Mouse (Mus musculus) megakaryocyte progenitor cell, adult 5-6 weeks (primary cell): ENCODE results near the gene Emilin3. TPM values are rescaled to one million over a fixed set of nuclear protein-coding genes. Genes with fewer than 3 reads are reported as not detected.
A peak's percentile ranks its signal among the peaks of the same experiment; 100 is the strongest.

ENCODE experiments used
- ATAC-seq: replicated peaks from 2 replicates; pipeline ENCODE4 v1.8.0; 2016; ENCODE audit warnings: mild to moderate bottlenecking, moderate TSS enrichment, inconsistent platforms; ENCODE audit not compliant: poor library complexity
- total RNA-seq, 2 experiments: library from RNA; stranded (forward) in 1 of 2; stranded (reverse) in 1 of 2; fragments of 157-497, 149-512 nt in 1 of 2; fragments of 200-1000 nt in 1 of 2; gene quantifications; 2 replicates each; pipeline versions ENCODE4 v1.2.3 to v1.2.4; 2015 to 2017

Gene Emilin3
- total RNA-seq, 2 experiments from 2014 or later: not detected

DNA sequence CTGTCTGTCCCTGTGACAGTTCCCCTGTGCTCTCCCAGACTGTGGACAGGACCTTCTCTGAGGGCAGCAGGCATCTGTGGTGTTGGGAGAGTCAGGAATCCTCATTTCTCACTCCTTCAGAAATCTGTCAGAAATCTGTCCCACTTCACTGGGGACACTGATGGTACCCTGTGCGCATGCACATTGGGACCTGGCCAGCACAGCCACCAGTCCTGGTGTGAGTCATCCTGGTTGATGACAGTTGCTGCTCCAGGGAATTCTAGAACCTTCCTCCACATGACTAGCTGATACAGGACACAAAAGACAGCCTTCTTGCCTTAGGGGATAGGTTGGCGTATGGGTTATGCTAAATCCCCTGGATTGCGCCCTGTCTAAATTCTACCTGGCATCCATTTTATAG is 5.2 kb upstream of the Emilin3 start:
- ATAC-seq: no peak

DNA sequence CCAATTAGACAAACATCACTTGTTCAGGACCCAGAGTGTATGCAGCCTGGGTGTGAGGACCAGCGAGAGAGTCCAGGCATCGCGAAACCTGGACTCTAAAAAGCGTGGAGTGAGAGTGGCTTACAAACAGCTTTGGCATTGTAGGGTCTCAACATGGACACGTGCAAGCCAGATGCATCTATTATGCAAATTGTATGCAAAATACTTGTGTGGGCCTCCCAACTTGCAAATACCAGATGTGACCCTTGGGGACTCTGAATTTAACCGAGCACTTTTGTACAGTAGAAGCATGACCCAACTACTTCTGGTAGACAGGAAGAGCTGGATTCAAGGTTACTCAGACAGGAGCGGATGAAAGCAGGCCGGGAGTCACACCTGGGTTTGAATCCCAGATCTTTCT is 4.6 kb upstream of the Emilin3 start:
- no peak for ATAC-seq

DNA sequence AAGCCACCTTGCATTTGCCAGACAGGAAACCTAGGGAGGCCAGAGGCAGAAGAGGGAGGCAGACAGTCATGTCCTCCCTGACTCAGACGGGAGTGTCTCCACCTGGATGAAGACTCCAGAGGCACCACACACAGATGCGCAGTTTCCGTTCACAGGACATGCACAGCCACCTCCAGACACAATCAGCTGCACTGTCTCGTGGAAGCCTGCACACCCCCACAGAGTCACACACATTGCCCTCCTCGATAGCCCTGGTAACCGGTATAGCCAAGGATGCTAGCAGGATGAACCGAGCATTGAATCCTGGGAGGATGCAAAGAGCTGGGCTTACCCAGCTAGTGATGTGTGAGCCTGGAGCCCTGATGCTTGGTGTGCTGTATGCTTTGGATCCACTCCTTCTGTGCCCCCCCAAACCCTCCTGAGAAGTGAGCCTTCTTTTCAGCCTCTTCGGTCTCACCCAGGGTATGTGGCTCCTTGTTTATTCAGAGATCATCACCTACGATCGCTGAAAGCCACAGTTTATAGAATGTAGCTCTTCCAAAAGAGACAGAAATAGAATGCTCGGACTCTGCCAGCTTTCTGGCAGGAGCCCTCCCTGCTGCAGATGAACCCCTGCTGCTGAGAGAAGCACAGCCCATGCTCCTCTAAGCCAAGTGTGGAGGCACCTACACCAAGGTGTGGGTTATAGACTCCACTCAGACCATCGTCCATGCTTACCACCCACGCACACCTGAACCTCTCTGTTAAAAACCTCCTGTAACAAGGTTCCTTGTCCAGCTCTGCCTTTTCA is 3.9 kb upstream of the Emilin3 start:
- no peak for ATAC-seq

DNA sequence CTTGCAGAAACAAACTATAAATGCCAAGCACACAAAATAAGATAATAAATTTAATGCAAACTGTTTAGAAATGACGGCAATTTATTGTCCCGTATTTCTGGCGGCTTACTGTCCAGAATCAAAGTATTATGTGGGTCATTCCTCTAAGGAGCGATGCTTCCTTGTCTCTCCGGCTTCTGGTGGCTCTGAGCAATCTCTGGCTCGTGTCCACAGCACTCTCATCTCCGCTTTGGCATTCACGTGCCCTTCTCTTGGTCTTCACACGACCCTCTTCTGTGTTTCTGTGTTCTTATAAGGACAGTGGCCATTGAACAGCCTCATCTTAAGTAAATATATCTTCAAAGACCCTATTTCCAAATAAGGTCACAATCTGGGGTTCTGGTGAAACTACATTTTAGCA is 2.5 kb upstream of the Emilin3 start:
- ATAC-seq: no peak

DNA sequence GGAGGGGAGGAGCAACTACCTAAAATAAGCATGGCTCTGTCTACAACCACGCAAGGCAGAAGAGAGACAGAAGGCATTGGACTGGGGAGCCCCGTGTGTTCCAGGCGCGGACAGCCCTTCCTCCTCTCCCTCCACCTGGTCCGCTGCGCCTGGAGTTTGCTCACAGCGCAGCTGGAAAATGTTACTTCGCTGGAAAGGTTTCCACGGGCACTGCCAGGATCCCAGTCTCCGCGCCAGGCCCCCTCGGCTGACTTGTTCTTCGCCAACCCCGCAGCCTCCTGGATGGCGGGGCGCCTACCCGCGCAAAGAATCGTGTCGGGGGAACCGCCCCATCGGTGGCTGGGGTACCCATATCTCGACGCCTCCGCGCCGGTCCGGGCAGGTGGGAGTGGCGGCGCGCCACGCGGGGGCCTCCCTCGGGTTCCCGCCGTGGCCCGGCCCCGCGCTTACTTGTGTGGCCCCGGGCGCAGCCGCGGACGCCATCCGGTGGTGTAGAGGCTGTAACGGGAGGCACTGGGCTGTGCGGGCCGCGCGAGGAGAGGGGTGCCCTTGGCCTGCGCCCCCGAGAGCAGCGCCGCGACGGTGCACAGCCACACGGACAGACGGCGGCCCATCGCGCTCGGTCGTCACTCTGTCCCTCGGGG is 448 bp downstream of the Emilin3 start:
- 0 out of 2 replicates have a peak, but pooled peaks have one; percentile 19 for ATAC-seq

DNA sequence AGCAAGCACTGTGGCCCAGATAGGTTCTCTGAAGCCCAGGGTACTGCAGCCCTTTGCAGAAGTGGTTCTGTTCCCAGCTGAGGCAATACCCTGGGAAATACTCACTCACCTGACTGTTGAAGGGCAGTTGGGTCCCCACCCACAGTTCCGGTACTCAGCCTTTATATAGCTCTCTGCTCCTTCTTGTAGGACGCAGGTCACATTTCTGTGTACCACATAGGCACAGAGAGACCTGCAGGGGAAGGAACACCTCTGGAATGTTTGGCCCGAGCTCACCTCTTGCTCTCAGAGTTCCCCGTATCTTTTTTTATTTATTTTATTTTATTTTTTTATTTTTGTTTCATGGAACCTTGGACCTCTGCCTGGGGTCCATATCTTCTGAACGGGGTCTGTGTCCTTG is 1.5 kb downstream of the Emilin3 start:
- no peak for ATAC-seq

DNA sequence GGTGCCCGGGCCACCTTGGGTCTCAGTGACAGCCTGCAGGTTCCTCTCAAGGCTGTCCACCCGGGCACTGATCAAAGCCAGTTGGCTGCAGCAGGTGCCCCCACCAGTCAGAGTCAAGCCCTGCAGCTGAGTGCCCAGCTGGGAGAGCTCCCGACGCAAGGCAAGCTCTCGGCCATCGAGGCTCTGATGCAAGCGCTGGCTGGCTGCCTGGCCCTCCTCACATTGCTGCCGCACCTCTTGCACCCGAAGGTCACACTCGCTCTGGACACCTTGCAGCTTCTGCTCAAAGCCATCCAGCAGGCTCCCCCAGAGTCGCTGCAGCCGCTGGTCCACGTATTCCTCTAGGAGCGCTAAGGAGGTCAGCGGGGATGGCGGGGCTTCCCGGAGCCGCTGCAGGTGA is 3.5 kb downstream of the Emilin3 start:
- ATAC-seq: no peak

DNA sequence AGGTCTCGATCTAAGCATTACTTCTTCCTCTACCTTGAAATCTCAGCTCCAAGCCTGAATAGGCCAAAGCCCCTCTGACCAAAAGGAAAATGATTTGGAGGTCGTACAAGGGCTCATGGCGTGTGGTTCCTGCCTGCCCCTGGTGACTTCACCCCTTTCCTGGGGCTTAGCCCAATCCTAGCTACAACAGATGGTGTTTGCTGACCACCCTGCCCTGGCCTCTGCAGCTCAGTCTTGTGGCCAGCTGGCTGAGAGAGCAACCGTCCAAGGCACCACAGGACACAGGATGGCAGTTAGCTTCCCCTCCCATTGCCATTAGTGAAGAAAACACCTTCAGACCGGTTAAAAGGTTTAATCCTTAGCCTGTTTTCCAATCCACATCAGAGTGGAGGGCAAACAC is 6.0 kb downstream of the Emilin3 start:
- ATAC-seq: no peak

DNA sequence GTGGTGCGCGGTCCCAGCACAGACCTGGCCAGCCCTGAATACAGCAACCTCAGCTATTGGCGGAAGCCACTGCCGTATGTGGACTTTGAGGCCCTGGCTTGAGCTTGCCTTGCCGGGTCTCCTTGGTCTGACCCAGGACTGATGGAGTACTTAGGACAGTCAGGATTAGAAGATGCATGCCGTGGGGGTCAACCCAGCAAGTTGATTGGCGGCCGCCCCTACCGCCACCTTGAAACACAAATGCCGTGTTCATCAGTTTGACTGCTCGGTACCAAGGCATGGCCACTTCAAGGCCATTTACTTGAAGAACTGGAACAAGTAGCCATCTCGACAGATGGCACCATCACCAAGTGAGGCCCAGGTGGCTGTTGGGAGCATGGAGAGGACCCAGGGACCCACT is 6.8 kb downstream of the Emilin3 start:
- ATAC-seq: no peak

DNA sequence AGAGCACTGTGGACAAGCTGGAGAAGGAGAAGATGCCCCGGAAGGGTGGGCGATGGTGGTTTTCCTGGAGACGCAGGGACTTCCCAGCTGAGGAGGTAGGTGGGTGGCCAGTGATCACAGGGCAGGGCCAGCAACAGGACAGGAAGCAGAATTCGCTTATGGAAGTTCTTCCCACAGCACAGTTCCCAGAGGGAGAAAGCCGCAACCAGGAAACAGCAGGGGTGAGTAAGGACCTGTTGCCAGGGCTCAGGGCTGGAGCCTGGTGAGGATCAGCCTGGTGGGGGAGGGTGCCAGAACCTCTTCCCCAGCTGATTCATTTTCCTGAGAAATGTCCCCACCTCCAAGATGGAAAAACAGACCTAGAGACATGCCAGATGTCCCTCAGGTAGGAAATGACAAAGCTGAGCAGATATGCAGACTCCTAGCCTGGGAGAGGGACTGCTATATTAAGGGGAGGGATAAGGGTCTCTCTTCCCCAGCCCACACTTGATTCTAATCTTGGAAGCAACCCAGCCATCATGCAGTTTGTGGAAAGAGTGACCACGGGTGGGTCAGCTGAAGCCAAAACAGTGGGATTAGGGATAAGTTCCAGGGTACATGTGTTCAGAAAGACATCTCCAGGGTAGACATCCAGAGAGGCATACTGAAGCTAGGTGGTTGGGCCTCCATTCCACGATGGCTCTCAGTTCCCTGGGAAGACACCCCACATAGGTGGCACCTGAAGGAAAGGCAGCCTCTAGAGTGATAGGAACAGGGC is 10.3 kb downstream of the Emilin3 start:
- ATAC-seq: no peak

DNA sequence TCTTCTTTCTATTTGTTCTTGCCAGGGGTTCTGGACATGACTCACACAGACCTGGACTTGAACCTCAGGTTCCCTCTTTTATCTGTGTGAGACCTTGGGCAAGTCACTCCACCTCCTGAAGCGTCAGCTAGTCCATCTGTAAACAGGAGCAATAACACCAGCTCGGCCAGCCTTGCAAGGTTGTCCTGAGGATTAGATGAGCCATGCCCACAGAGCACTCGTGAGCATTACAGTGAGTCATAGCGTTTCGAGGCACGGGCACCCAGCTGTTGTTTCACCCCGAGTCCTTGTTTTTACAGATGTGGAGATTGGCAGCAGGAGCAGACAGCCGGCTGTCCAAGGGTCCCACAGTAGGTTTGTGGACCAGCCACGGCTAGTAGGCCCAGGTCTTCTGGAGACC is 20.4 kb downstream of the Emilin3 start:
- ATAC-seq: no peak

DNA sequence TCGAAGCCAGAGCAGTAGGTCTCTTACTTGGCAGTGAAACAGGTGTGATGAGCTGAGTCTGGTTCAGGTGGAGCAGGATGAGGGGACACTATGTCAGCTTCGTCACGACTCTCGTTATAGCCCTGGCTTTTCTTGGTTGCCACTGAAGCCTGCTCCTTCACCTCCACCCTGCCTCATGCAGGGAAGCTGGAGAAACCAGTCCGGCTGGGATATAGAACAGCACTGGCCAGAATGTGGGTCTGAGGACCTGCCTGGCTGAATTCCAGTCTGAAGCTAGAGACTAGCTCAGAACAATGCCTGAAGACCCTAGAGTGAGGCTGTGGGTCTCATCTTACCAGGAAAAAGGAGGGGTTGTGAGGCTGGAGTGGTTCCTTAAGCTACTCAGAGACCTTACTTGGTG is 21.1 kb downstream of the Emilin3 start:
- no peak for ATAC-seq

DNA sequence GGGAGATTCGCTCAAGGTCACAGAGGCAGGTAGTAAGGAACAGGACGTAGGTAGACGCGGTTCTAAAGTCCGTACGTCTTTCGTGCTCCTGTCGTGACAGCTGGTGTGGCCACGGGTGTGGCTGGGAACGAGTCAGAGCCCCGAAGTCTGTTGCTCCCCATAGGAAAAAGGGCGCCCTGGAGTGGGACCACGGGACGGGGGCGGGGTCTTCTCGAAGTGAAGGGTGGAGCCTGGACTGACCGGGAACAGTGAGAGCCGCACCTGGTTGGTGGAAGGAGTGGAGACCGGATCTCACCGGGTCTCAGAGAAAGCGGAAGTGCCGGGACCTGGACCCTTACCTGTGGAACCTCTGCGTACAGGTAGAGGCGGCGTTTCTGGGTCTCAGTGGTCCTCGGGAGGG is 24.3 kb downstream of the Emilin3 start:
- ATAC-seq: peak; percentile 47

DNA sequence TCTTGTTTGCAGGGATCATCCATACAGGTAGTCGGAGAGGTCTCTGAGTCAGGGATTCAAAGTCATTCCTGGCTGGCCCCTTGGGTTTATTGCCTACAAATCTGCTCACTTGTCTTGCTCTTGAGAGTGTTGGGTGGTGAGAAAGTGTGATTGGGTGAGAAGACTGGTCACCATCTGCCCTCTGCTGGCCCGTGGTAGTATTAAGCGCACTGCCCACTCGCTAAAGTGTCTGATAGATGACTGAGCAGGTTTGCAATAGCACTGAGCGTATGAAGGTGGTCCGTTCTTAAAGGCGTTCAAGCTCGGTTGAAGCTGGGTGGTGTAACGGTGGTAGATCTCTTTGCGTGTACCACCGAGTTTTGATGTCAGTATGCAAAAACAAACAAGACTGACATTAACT is 24.8 kb downstream of the Emilin3 start:
- peak; percentile 93 for ATAC-seq

DNA sequence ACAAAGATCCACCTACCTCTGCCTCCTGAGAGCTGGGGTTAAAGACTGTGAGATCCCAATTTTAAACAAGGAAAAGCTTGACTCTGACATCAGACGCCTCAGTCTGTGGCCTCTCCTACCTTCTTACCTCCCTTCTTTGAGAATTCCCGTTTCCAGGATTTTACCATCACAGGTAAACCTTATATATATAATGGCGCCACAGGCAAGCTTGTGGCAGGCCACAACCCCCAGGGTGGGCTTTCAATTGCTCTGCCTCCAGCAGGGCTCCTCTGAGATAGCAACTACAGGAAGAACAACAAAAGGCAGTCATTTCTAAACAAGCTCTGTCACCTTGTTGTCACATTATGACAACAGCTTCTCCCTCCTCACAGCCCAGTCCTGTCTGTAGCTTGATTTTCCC is 25.9 kb downstream of the Emilin3 start:
- ATAC-seq: no peak

DNA sequence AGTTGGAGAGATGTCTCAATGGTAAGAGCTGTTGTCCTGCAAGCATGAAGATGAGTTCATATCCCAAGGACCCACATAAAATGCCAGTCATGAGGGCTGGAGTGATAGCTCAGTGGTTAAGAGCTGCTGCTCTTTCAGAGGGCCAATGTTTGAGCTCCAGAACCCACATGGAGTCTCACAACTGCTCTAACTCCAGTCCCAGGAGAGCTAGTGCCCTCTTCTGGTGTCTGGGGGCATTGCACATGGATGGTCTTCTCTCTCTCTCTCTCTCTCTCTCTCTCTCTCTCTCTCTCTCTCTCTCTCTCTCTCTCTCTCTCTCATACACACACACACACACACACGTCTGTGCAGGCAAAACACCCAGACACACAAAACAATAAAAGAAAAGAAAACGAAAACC is 27.3 kb downstream of the Emilin3 start:
- ATAC-seq: peak; percentile 64

DNA sequence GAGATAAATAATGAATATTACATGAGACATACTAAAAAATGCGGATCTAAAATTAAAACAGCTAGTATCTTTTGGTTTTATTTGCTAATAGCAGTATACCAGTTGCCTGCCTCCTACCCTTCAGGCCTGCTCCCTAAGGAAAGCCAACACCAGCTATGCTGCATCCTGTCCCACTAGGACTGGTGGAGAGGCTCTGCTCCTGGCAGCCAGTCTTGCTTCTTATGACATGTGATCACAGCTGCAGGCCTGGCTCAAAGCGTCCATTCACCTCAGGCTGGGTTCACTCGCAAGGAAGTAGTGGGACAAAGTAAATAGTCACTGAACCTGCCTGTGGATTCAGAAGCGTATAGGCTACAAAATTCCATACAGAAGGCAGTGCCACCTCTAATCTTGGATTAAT is 28.2 kb downstream of the Emilin3 start:
- ATAC-seq: no peak

DNA sequence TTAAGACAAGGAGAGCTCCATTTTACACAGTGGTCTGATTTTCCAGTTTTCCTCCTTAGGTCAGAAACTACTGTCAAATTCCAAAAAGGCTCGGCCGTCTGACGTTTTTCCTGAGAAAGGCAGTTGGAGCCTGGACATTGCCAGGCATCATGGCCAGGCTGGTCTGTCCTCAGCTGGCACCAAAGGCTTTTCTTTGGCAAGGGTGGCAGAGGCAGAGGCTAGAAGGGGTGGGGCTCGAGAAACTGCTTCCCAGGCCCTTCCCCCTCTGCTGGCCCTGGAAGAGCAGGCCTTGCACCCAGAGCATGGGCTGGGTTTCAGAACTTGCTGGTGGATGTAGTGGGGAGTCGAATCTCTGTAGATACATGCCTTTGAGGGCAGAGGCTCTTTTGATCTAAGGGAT is 29.7 kb downstream of the Emilin3 start:
- no peak for ATAC-seq

DNA sequence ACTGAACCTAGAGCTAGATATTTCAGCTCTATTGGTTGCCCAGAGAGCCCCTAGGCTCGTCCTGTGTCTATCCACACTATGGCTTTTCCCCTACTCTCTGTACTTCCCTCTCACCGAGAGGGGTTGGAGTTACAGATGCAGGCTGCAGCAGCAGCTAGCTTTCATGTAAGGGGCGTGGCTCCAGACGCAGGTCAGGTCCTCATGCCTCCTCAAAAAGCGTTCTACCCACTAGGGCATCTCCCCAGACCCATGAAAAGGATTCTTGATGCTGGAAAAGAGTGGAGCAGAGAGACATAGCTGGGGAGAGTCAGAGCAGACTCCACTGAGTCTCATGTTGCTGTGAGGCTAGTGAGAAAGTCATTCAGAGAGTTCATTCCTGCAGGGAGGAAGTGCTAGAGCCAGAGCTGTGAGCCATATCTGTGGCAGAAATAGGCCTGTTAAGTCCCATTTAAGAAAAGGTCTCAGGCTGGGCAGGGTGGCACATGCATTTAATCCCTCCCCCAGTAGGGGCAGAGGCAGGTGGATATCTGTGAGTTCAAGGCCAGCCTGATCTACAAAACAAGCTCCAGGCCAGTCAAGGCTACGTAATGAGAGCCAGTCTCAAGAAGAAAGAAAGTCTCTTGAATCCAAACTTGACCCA is 30.5 kb downstream of the Emilin3 start:
- 0 out of 2 replicates have a peak, but pooled peaks have one; percentile 30 for ATAC-seq

DNA sequence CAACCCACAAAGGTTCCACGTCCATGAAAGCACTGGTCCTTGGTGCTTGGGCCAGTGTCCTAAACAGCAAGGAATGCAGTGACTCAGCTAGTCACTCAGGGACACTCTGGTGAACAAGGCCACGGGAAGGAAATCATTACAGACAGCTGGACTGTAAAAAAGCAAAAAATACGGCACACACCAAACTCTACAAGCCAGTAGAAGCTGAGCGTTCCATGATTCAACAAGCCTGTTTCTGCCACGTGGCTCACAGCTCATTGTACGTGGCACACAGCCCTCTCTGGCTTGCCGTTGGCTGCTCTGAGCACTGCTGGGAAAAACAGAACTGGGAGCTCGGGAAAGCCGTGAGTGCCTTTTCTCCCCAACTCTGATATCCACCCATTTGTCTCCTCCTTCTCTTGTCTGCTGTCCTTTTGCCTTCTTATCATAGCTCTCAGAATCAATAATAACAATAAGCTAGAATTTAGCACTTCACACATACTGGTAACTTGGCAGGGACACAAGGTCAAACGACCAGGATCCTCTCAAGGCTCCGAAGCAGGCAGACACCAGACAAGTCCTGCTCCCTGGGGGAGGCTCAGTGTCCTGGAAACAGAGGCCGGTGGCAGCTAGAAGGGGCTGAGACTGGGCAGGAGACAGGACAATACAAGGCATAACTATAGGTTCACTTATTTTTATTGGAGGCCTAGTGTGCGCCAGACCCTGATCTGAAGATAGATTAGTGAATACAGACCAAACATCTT is 31.5 kb downstream of the Emilin3 start, which contains the start of gene Lpin3:
Lpin3 (plus strand) TSS at position 218 of the 743 bp plus-strand sequence.
- ATAC-seq: no peak

DNA sequence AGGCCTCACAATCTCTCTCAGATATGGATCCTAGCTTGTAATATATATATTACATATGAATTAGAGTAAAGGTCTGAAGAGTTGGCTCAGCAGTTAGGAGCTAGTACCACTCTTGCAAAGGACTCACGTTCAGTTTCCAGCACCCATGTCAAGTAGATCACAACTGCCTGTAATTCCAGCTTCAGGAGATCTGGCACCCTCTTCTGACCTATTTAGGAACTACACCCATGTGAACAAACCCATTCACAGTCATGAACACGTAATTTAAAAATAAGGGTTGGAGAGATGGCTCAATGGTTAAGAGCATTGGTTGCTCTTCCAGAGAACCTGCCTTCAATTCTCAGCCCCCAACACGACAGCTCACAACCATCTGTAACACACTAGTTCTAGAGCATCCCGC is 36.0 kb downstream of the Emilin3 start:
- no peak for ATAC-seq
